Mouse (Mus musculus) brain, embryonic 14.5 days (tissue): Measurements from ENCODE around the gene Cyp2a5. TPM values are rescaled to one million over a fixed set of nuclear protein-coding genes. Genes with fewer than 3 reads are reported as not detected.
"Not testable (repeated sequence)": the region's sequence is repeated elsewhere in the genome, so short reads cannot be mapped to it uniquely, and the experiment has no call there.

ENCODE experiments used
- DNase-seq: peaks from one replicate; pipeline ENCODE4 v3.0.0-alpha.2; 2011; ENCODE audit warnings: low read depth
- CTCF ChIP-seq: fragments of 200-500 bp; IDR thresholded peaks from 2 replicates; pipeline ENCODE4 v1.5.1; 2012; ENCODE audit warnings: inconsistent platforms, mild to moderate bottlenecking, moderate library complexity, borderline replicate concordance; ENCODE audit not compliant: insufficient read depth, insufficient read length; ENCODE audit errors: extremely low read depth
- POLR2A ChIP-seq: fragments of 200-500 bp; IDR thresholded peaks from 2 replicates; pipeline ENCODE4 v1.6.1; 2012; ENCODE audit warnings: mild to moderate bottlenecking, inconsistent platforms, borderline replicate concordance; ENCODE audit not compliant: poor library complexity, insufficient read depth, insufficient read length, severe bottlenecking; ENCODE audit errors: extremely low read depth
- polyA plus RNA-seq: library from polyadenylated mRNA; depleted of rRNA; stranded (reverse); fragments of >200 nt; gene quantifications from 2 replicates; pipeline ENCODE4 v1.2.3, GENCODE M21; 2012; rRNA removed

Gene Cyp2a5
- 0.42 and 1.1 TPM in 2 replicates for polyA plus RNA-seq

GRCm38 (mm10) chr7:26835059-26835458 is at the start of gene Cyp2a5:
Cyp2a5 (plus strand) TSS chr7:26835305.
- DNase-seq: not testable (repeated sequence)

DNA sequence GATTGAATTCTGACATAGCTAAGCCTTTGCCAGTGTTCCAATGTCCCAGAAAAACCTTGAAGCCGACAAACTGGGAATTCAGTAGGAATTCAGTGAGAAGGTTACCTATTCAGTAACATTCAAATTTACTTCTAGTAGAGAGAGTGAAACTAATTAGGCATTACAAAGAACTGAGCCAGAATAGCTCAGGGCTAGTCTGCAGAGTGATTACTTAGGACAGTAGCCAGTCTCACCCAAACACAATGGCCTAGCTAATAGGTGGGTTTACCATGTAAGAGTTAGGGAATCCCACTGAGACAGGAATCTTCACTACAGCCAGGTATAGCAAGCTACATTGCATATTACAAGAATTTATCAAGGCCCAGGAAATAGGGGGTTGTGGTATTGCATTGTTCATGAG is 49.1 kb upstream of the Cyp2a5 start:
- DNase-seq: not testable (repeated sequence)

DNA sequence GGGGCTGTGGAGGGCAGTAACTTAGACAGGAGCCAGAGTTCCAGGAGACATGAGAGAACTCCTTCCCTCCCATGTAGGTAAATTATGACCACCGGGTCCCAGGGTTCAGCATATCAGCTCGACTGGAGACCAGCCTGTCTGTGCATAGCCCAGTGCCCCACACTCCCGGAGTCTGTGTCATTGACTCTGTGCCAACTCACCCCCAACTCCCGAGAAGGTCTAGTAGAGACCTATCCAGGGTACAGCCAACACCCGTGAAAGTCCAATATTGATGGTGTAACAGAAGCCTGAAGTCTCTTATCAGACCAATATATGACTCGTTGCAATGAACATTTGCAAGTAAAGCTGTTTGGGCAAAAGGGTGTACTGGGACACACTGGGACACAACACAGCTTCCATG is 45.1 kb upstream of the Cyp2a5 start:
- no peak for TF ChIP-seq POLR2A
- no peak for TF ChIP-seq CTCF
- DNase-seq: no peak

- no peak for TF ChIP-seq POLR2A
- no peak for TF ChIP-seq CTCF
- DNase-seq: no peak
These were observed 35.0 kb upstream of the Cyp2a5 start for GRCm38 (mm10) chr7:26800104-26800503.

DNA sequence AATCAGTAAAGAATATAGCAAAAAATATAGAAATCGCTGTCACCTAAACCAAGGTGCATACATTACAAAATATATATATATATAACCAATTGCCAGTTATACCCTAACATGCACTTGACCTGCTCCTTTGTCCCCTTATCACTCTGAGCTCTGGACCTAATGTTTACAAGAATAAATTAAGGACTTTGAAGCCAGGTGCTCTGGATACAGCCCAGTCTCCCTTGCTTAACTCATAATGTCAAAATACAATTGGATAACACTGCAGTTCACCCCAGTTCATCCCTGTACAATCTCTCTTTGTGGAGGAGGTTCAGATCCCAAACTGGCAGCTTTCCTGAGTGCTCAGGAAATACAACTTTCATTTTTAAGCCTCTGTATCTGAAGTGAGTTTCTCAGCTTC is 34.1 kb upstream of the Cyp2a5 start:
- TF ChIP-seq POLR2A (no peak), CTCF (no peak)
- DNase-seq: no peak

DNA sequence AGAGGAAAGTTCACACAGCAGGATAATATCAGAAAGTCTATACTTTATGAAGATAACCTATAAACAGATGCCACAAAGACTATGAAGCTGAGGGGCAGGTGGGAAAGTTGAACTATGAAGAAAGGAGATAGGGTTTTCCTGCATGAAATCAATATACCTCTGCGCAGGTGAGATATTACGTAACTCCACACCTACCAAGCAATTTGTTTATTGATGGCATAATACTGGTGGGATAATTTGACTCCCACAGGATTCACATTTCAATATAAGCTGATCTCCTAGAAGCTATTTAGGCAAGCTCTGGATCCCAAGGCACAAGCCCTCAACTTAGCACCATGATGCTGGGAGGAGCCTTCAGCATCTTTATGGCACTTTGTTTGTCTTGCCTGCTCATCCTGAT is 26.5 kb upstream of the Cyp2a5 start, which contains the start of gene Cyp2g1:
TSS of gene Cyp2g1 (plus strand) at position 301 of the 400 bp plus-strand sequence.
- DNase-seq: no peak
- no peak for TF ChIP-seq CTCF
- TF ChIP-seq POLR2A: no peak

DNA sequence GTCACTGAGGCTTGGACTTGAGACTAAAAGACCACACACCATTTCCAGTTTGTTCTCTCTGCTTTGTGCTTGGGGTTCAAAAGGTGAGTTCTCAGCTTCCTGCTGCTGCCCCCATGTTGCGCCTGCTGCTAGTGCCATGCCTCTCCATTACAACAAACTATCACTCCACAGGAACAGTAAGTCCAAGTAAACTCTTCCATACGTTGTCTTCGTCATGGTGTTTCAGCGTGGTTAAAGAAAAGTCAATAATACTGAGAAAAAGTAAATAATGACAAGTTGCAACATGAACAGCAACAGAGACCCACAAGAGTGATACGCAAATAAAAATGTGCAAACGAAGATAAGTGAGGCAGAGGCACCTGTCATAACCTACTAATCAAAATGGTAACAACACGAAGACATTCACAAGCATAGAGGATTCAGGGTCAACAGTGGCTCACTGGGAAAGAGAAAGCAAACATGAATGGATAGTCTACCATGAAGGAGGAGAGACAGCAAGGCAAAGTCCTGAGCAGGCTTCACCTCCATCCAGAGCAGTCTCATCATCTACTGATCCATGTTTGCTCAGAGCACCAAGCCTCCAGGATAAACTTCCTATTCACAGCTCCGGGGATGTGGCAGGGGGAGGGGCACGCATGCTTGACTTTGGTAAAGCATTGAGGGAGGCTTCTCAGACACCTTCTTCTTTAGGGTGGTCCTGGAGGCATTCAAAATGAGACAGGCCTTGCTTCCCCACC is 3.4 kb upstream of the Cyp2a5 start:
- DNase-seq: not testable (repeated sequence)

GRCm38 (mm10) chr7:26832668-26833067 is 2.4 kb upstream of the Cyp2a5 start:
- DNase-seq: not testable (repeated sequence)

DNA sequence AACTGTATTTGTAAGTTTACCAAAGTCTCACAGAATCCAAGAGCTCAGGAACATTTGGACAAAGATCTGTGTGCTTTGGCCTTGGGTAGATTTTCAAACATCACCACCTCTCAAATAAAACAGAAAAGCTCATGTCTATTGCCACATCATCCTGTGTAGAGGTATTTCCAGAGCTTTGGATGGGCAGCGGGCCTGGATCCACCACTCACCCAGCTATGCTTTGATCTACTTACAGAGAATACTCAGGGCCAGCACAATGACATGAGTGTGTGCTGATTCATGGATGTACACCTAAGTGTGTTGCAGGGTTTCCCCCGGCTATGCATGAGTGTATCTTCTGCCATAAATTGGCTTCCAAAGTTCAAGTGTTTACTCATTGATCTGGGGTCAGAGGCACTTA is 8.3 kb downstream of the Cyp2a5 start:
- DNase-seq: not testable (repeated sequence)

DNA sequence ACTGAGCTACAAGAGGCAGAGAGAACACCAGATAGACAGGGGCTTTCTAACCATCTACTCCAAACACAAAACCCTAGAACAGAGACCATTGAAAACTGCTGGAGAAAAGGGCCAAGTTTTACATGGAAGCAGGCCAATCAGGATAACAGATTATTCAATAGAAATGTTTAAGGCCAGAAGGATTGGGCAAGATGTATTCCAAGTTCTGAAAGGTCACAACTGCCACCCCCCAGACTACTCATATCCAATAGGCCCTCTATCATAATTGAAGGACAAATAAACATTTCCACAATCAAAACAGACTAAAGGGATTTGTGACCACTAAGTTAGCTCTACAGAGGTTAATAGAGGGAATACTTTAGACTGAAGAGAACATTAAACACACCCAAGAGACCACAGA is 15.0 kb downstream of the Cyp2a5 start:
- not testable (repeated sequence) for DNase-seq

DNA sequence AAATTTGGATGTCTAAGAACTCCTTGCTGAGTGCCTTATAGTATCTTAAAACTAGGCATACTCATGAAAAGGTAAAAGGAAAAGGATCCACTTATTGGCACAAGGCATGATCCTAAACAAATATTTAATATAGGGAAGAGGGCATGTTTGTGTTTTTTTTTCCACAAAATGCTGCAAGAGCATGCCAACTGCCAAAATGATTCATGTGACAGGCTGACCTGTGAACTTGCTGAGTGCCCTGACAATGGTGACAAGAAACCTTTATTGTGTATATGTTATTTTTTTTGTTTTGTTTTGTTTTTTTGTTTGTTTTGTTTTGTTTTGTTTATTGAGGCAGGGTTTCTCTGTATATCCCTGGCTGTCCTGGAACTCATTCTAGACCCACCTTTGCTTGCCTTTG is 43.5 kb downstream of the Cyp2a5 start:
- DNase-seq: not testable (repeated sequence)

- DNase-seq: not testable (repeated sequence)
These were observed 45.5 kb downstream of the Cyp2a5 start for GRCm38 (mm10) chr7:26880600-26880999.

Other genes starting within 250 kb of the Cyp2a5 start
- not detected in 2 replicates for gene Vmn1r185, start 216.8 kb upstream of the Cyp2a5 start, polyA plus RNA-seq
- not detected in 2 replicates for gene Cyp2b23, start 148.9 kb upstream of the Cyp2a5 start, polyA plus RNA-seq
- gene Cyp2b19, start 78.2 kb upstream of the Cyp2a5 start, polyA plus RNA-seq: 0.04 and 0.05 TPM in 2 replicates
- gene Cyp2g1, start 26.4 kb upstream of the Cyp2a5 start, polyA plus RNA-seq: not detected in 2 replicates
- not detected in 2 replicates for gene Cyp2a22, start 104.1 kb downstream of the Cyp2a5 start, polyA plus RNA-seq
- not detected in 2 replicates for gene Cyp2a12, start 193.8 kb downstream of the Cyp2a5 start, polyA plus RNA-seq